Comparison of ENCODE assay signal across 15 mouse cellular contexts in genomic region chr3:57474421-57474820, GRCm38 (mm10). TPM values are rescaled to one million over a fixed set of nuclear protein-coding genes. Genes with fewer than 3 reads are reported as not detected.
"Had no signal": no experiment of that assay in that cellular context is flagged by ENCODE, and none has a peak within 500 bp of the region (broad histone marks: within the 10 kb centered on the region; RNA-seq: fewer than 3 reads in every experiment).

No protein-coding gene starts in this region.

- DNase-seq: liver, embryonic 13.5 days; liver, postnatal 0 days; lung, postnatal 14 days had no signal

- H3K9me3 ChIP-seq: limb, embryonic 10.5 days; liver, embryonic 13.5 days; lung, embryonic 15.5 days; midbrain, embryonic 15.5 days had no signal

- H3K4me2 ChIP-seq: liver, embryonic 13.5 days; lung, embryonic 15.5 days; midbrain, embryonic 11.5 days; midbrain, embryonic 15.5 days had no signal

- ATAC-seq: intestine, postnatal 0 days; liver, postnatal 0 days; midbrain, embryonic 15.5 days had no signal

- H3K27ac ChIP-seq: left cerebral cortex, adult 2 months; limb, embryonic 10.5 days; liver, embryonic 13.5 days; lung, embryonic 15.5 days; macrophage; midbrain, embryonic 15.5 days; stomach, postnatal 0 days had no signal

- H3K36me3 ChIP-seq: liver, embryonic 13.5 days; midbrain, embryonic 15.5 days had no signal

- H3K4me3 ChIP-seq: left cerebral cortex, adult 2 months; limb, embryonic 10.5 days; liver, embryonic 13.5 days; lung, embryonic 15.5 days; megakaryocyte, embryonic 14.5 days; midbrain, embryonic 15.5 days had no signal

- H3K27me3 ChIP-seq: liver, embryonic 13.5 days; lung, embryonic 15.5 days; megakaryocyte, embryonic 14.5 days; midbrain, embryonic 15.5 days had no signal

- H3K9ac ChIP-seq: liver, embryonic 13.5 days; liver, postnatal 0 days; lung, embryonic 15.5 days; midbrain, embryonic 15.5 days had no signal

RNA-seq across cellular contexts. Expression of gene Tm4sf4, which starts 49.3 kb away (rescaled TPM):
- total RNA-seq: layer of hippocampus, postnatal 25 days; left cerebral cortex, adult 2 months; left cerebral cortex, postnatal 14 days; monocyte, adult 5-6 weeks had no signal
- polyA plus RNA-seq: limb, embryonic 10.5 days; macrophage had no signal
